Mouse (Mus musculus): ENCODE data around the gene Vmn1r169. TPM values are rescaled to one million over a fixed set of nuclear protein-coding genes. Genes with fewer than 3 reads are reported as not detected.

The Vmn1r169 gene
- not detected for total RNA-seq (2023)

GRCm38 (mm10) chr7:23575226-23575625, at the start of gene Vmn1r169:
Gene Vmn1r169 (plus strand): TSS chr7:23575526.

GRCm38 (mm10) chr7:23539432-23539831, 35.9 kb upstream of the Vmn1r169 start, which contains the start of gene Vmn1r168:
Gene Vmn1r168 (plus strand): TSS chr7:23539732.

GRCm38 (mm10) chr7:23605875-23606274, 30.5 kb downstream of the Vmn1r169 start, which contains the start of gene Vmn1r170:
Gene Vmn1r170 (plus strand): TSS chr7:23606175.

Other genes with a start within 250 kb of the Vmn1r169 start
- not detected for gene Nlrp5, start 189.6 kb upstream of the Vmn1r169 start, total RNA-seq (2023)
- not detected for gene Vmn1r167, start 68.3 kb upstream of the Vmn1r169 start, total RNA-seq (2023)
- not detected for gene Vmn1r168, start 35.8 kb upstream of the Vmn1r169 start, total RNA-seq (2023)
- gene Vmn1r170, start 30.6 kb downstream of the Vmn1r169 start, total RNA-seq (2023) = not detected
- not detected for gene Vmn1r171, start 55.2 kb downstream of the Vmn1r169 start, total RNA-seq (2023)
- gene Vmn1r172, start 82.8 kb downstream of the Vmn1r169 start, total RNA-seq (2023) = not detected
- gene Vmn1r173, start 125.2 kb downstream of the Vmn1r169 start, total RNA-seq (2023) = not detected
- gene Vmn1r174, start 176.7 kb downstream of the Vmn1r169 start, total RNA-seq (2023) = not detected
- not detected for gene Vmn1r175, start 235.1 kb downstream of the Vmn1r169 start, total RNA-seq (2023)